Mouse (Mus musculus) ES-E14 (cell line): ENCODE measurements around the gene Snx32.

ENCODE experiments used
- CHD2 ChIP-seq: IDR thresholded peaks from 2 replicates; pipeline ENCODE4 v1.6.1; 2014; ENCODE audit warnings: mild to moderate bottlenecking, low read depth, low read length, inconsistent platforms
- ZC3H11A ChIP-seq: IDR thresholded peaks from 2 replicates; pipeline ENCODE4 v1.6.1; 2012; ENCODE audit warnings: low read depth, mild to moderate bottlenecking, inconsistent platforms, low read length, borderline replicate concordance
- ZNF384 ChIP-seq: IDR thresholded peaks from 2 replicates; pipeline ENCODE4 v1.6.1; 2012; ENCODE audit warnings: low read depth, low read length, inconsistent platforms

GRCm38 (mm10) chr19:5484496-5484895, 25.8 kb downstream of the Snx32 start:
- TF ChIP-seq CHD2 (no peak), ZNF384 (no peak), ZC3H11A (no peak)
